Mouse (Mus musculus) stomach, embryonic 14.5 days (tissue): ENCODE measurements at regions not wholly inside any gene's neighbourhood (a gene's known extent, or its start where the extent isn't known, plus 50 kb on each side); places are given as distances from the start of the nearest gene placed in this dataset.

ENCODE experiments used
- ATAC-seq: fragments of 200-750 bp; cut with Nextera tagmentation; 2 replicates; pipeline ENCODE4 v1.8.0; 2017; ENCODE audit warnings: low read depth, moderate TSS enrichment; ENCODE audit not compliant: insufficient number of reproducible peaks, insufficient read depth, low FRiP score
- H3K27ac ChIP-seq: fragments of 300-500 bp; sonication (generic); 2 replicates; pipeline ENCODE4 v1.5.1; 2014; ENCODE audit warnings: mild to moderate bottlenecking, low read length, moderate library complexity, mixed read lengths
- H3K27me3 ChIP-seq: fragments of 300-500 bp; sonication (generic); 2 replicates; pipeline ENCODE4 v1.6.1; 2014; ENCODE audit warnings: low read length, control low read depth, mixed read lengths; ENCODE audit not compliant: control insufficient read depth, insufficient read depth
- H3K36me3 ChIP-seq: fragments of 300-500 bp; sonication (generic); 2 replicates; pipeline ENCODE4 v1.6.1; 2014; ENCODE audit warnings: mild to moderate bottlenecking, control low read depth, low read length, moderate library complexity, mixed read lengths; ENCODE audit not compliant: control insufficient read depth, insufficient read depth
- H3K4me1 ChIP-seq: fragments of 300-500 bp; sonication (generic); 2 replicates; pipeline ENCODE4 v1.6.1; 2014; ENCODE audit warnings: low read length, control low read depth, mixed read lengths; ENCODE audit not compliant: control insufficient read depth, insufficient read depth
- H3K4me2 ChIP-seq: fragments of 300-500 bp; sonication (generic); replicated peaks from 2 replicates; pipeline ENCODE4 v1.6.1; 2014; ENCODE audit warnings: low read depth, low read length, control low read depth
- H3K4me3 ChIP-seq: fragments of 300-500 bp; sonication (generic); 2 replicates; pipeline ENCODE4 v1.5.1; 2014; ENCODE audit warnings: low read depth, low read length, control low read depth
- H3K9ac ChIP-seq: fragments of 300-500 bp; sonication (generic); replicated peaks from 2 replicates; pipeline ENCODE4 v1.6.1; 2014; ENCODE audit warnings: low read depth, mild to moderate bottlenecking, control low read depth, low read length, moderate library complexity, mixed read lengths
- H3K9me3 ChIP-seq: fragments of 300-500 bp; sonication (generic); 2 replicates; pipeline ENCODE4 v1.6.1; 2016; ENCODE audit warnings: low read depth, low read length, control low read depth; ENCODE audit not compliant: control insufficient read depth
- WGBS: fragments of 180-500 bp; shearing (Covaris S2); extraction: QIAGEN DNeasy Blood & Tissue Kit; methylation state at CpG from one replicate; pipeline ENCODE4 v1.1.7; 2014; 5-methylcytosine and 5-hydroxymethylcytosine counted together

DNA sequence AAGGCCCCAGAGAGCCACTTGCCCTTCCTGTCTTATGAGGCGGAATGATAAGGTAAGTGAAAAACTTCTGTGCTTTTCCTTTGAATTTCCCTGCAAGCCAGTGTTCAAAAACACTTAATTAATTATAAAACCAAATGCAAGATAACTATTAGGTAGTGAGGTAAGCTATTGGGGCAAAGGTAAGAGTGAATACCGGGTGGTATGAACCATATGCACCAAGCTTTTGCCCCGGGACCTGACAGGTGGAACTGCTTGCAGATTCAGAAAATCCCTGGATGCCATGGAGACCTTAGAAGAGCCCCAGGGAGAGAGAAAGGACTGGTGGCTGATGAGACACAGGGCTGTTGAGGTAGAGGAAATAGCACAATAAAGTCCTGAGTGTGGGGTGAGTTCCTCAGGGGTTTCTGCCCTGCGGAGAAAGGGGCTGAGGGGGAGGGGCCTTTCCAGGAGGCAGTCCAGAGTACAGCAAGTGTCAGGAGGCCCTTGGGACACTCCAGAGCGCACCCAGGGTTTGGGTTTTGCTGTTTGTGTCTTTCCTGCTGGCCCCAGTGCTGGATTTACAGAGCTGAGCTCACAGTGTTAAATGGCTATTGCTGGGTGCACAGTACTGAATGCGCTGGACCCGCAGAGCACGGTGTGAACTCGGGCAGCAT, 317.1 kb downstream of the Fgf9 start:
- no peak overlapping the region for H3K9ac ChIP-seq
- H3K4me3 ChIP-seq, result no peak overlapping the region
- no peaks in the 10 kb centered on the region for H3K36me3 ChIP-seq
- no peaks in the 10 kb centered on the region for H3K27me3 ChIP-seq
- no peaks in the 10 kb centered on the region for H3K9me3 ChIP-seq
- H3K27ac ChIP-seq, result no peak overlapping the region
- no peak for ATAC-seq
- 0 out of 2 replicates have a peak, but pooled peaks cover 5% of the 10 kb centered on the region for H3K4me1 ChIP-seq
- no peak overlapping the region for H3K4me2 ChIP-seq
- WGBS, result 86% methylated on average over 9 of the region's 9 CpGs

DNA sequence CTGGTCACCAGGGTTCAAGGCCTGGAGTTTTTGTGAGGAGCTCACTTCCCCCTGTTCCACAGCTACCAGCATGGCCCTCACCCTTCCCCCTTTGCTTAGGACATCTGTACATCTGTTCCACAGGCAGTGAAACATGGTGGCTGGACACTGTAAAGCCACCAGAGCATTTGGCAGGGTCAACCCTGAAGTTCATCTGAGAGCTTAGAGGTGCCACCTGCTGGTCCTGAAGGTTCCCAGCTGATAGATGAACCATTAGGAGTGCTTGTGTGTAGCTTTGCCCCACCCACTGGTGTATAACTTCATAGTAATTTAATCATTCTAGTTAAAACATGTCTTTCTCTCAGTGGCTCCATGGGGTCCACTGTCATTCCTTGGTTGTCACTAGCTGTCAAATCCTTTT, 304.7 kb downstream of the Fgf9 start:
- no peaks in the 10 kb centered on the region for H3K27me3 ChIP-seq
- ATAC-seq, result no peak
- no peak overlapping the region for H3K9ac ChIP-seq
- no peaks in the 10 kb centered on the region for H3K36me3 ChIP-seq
- no peak overlapping the region for H3K4me2 ChIP-seq
- no peak overlapping the region for H3K4me3 ChIP-seq
- no peaks in the 10 kb centered on the region; the same call in 1 of the 2 replicates for H3K9me3 ChIP-seq
- no peak overlapping the region for H3K27ac ChIP-seq
- no peaks in the 10 kb centered on the region for H3K4me1 ChIP-seq

DNA sequence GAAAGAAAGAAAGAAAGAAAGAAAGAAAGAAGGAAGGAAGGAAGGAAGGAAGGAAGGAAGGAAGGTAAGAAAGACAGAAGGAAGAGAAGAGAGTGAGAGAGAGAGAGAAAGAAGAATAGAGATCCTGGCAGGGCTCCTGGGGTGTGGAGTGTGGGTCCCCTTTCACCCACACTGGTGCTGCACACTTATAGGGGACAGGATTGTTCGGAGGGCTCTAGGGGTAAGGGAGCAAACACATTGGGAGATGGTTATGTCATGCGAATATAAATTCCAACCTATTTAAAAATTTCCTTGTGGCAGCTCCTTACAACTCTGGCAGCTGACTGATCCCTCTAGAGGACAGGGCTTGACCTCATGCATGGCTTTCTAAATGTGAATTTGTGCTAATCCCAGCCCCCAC, 286.5 kb downstream of the Fgf9 start:
- no peak overlapping the region for H3K4me3 ChIP-seq
- H3K27me3 ChIP-seq, result no peaks in the 10 kb centered on the region
- no peaks in the 10 kb centered on the region for H3K36me3 ChIP-seq
- no peaks in the 10 kb centered on the region for H3K4me1 ChIP-seq
- no peaks in the 10 kb centered on the region for H3K9me3 ChIP-seq
- no peak for ATAC-seq
- no peak overlapping the region for H3K9ac ChIP-seq
- WGBS, result 75% methylated on average over 2 of the region's 2 CpGs
- H3K4me2 ChIP-seq, result no peak overlapping the region
- no peak overlapping the region for H3K27ac ChIP-seq

DNA sequence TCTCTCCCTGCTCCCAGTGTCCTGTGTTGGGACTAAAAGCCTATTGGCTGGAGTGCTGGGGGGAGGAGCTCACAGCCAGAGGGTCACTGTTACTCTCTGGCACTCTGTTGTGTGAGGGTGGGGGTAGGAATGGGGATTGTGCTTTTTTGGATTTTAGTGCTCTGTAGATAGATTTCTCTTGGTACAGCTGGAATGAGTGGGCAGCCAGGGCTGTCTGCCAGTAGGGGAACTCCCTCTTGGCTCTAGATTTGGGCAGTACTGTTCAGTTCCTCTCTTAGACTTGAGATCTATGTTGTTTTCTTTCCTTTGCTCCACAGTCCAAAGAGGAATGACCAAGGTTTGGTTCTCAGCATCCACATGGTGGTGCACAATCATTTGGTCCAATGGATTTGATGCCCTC, 282.6 kb downstream of the Fgf9 start:
- no peaks in the 10 kb centered on the region for H3K27me3 ChIP-seq
- no peak overlapping the region for H3K4me2 ChIP-seq
- H3K27ac ChIP-seq, result no peak overlapping the region
- no peaks in the 10 kb centered on the region for H3K4me1 ChIP-seq
- no peaks in the 10 kb centered on the region for H3K36me3 ChIP-seq
- no peak overlapping the region for H3K9ac ChIP-seq
- no peak overlapping the region for H3K4me3 ChIP-seq
- no peak for ATAC-seq
- no peaks in the 10 kb centered on the region for H3K9me3 ChIP-seq

DNA sequence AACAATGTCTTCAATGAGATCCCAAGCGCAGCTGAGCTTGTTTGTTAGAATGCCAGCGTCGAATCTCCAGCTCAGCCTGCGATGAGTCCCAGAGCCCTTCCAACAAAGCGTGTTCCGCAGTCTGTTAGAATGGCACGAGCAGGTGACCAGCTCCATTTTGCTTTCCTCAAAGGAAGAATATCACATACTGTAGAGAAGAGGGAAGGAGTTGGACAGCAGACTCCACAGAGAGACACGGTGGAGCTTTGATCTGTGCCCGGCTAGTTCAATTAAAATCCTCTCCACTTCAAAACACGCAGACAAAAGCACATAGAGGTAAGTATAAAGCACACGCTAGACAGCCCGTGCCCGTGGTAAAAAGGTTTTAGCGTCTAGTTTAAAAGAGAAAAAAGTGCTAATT, 265.8 kb downstream of the Fgf9 start:
- no peak for ATAC-seq
- Histone ChIP-seq H3K36me3 (no peaks in the 10 kb centered on the region), H3K9ac (no peak overlapping the region), H3K9me3 (no peaks in the 10 kb centered on the region), H3K4me1 (no peaks in the 10 kb centered on the region), H3K4me2 (no peak overlapping the region), H3K27me3 (no peaks in the 10 kb centered on the region), H3K4me3 (no peak overlapping the region), H3K27ac (no peak overlapping the region)
- WGBS, result 93% methylated on average over 14 of the region's 14 CpGs

DNA sequence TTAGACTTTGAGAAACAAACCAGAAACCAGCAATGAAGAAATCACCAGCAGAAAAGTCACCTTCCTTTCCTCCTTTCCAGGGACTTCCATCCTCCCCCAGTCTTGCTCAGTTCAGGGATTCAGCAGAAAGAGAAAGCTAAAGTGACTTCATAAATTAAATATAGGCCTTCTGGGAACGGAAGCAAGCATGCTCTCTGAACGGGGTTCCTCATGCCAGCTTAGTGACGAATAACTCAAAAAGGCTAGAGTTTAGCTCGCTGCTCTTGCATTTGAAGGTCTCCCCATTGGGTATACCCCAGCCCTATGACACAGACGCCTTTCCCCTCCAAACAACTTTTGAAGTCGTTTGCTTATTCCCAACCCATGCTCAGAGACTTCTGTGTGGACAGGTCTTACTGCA, 252.8 kb downstream of the Fgf9 start:
- no peaks in the 10 kb centered on the region for H3K27me3 ChIP-seq
- H3K4me3 ChIP-seq, result no peak overlapping the region
- WGBS, result 75% methylated on average over 6 of the region's 6 CpGs
- no peaks in the 10 kb centered on the region for H3K4me1 ChIP-seq
- H3K9ac ChIP-seq, result no peak overlapping the region
- H3K27ac ChIP-seq, result no peak overlapping the region
- H3K4me2 ChIP-seq, result no peak overlapping the region
- no peaks in the 10 kb centered on the region for H3K36me3 ChIP-seq
- no peaks in the 10 kb centered on the region for H3K9me3 ChIP-seq
- no peak for ATAC-seq

DNA sequence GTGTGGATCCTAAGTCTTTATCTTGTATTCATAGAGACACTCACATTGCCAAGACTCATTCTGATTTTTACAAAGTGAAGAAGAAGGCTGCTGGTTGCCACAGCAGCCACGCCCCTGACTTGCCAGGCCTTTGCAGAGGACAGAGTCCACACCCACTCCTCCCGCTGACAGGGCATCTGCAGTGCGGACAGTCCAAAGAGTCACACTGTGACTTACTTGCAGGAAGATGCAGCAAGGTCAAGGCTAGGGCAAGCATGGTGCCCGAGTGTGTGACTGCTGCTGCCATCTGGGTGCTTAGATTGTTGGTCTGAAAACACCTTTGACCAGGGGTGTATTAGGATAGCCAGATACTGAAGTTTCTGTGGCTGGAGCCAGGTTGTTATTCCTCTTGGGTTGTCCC, 252.1 kb downstream of the Fgf9 start:
- Histone ChIP-seq H3K4me3 (no peak overlapping the region), H3K9ac (no peak overlapping the region), H3K9me3 (no peaks in the 10 kb centered on the region), H3K4me2 (no peak overlapping the region), H3K36me3 (no peaks in the 10 kb centered on the region), H3K27me3 (no peaks in the 10 kb centered on the region), H3K27ac (no peak overlapping the region), H3K4me1 (no peaks in the 10 kb centered on the region)
- 74% methylated on average over 4 of the region's 4 CpGs for WGBS
- ATAC-seq, result no peak

DNA sequence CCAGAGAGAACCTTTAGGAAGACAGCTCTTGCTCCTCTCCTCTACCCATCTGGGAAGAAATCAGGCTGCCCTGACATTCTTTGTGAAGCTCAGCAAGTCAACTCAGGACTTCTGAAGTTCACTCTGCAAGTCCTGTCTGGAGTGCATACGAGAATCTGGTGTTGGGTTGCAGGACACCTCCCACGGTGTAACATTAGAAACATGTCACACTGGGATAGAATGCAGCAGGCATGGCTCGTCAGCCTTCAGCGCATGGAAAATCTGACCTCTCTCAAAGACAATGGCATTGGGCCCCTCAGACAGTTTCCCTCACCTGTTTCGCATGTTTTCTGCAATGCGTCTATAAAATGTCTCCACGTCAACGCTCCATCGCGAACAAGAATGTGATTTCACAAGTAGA, 251.5 kb downstream of the Fgf9 start:
- H3K9me3 ChIP-seq, result no peaks in the 10 kb centered on the region
- no peaks in the 10 kb centered on the region for H3K27me3 ChIP-seq
- no peak overlapping the region for H3K4me3 ChIP-seq
- WGBS, result 82% methylated on average over 10 of the region's 10 CpGs
- no peaks in the 10 kb centered on the region for H3K36me3 ChIP-seq
- H3K4me1 ChIP-seq, result no peaks in the 10 kb centered on the region
- H3K4me2 ChIP-seq, result no peak overlapping the region
- ATAC-seq, result no peak
- no peak overlapping the region for H3K9ac ChIP-seq
- no peak overlapping the region for H3K27ac ChIP-seq

DNA sequence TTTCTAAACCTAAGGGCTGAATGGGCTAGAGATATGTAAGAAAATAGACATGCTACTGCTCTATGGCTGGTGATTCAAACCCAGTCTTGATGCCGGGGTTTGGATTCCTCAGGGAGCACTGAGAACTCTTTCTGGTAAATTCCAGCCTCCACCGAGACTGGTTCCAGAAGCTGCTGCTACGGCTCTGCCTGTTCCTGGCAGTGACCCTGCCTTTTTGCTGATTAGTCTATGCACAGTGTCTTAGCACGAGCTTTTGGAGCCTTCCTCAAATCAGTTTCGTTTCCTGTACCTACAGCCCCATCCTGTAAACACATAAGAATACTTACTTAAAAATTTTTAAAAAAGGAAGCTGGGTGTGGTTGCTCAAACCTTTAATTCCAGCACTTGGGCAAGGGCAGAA, 250.9 kb downstream of the Fgf9 start:
- Histone ChIP-seq H3K27ac (no peak overlapping the region), H3K4me3 (no peak overlapping the region), H3K4me1 (no peaks in the 10 kb centered on the region), H3K36me3 (no peaks in the 10 kb centered on the region), H3K9me3 (no peaks in the 10 kb centered on the region), H3K9ac (no peak overlapping the region), H3K27me3 (no peaks in the 10 kb centered on the region), H3K4me2 (no peak overlapping the region)
- no peak for ATAC-seq
- WGBS, result 89% methylated on average over 5 of the region's 5 CpGs
